Comparison of ENCODE assay signal across 10 mouse cellular contexts in genomic region chr12:91641133-91641532, GRCm38 (mm10). TPM values are rescaled to one million over a fixed set of nuclear protein-coding genes. Genes with fewer than 3 reads are reported as not detected.
DNase-seq lines count a peak whose midpoint lies in the region; ATAC-seq lines count a peak whose summit lies in the region.
"Had no signal": no experiment of that assay in that cellular context is flagged by ENCODE, and none has a peak within 500 bp of the region (broad histone marks: within the 10 kb centered on the region; RNA-seq: fewer than 3 reads in every experiment).

No protein-coding gene starts in this region.

- DNase-seq in heart, adult 11 months: no peak
- DNase-seq in hindbrain, embryonic 14.5 days (ENCODE audit: low spot score): no peak
- no peak for DNase-seq in cerebellum, postnatal 14 days
- DNase-seq: gastrocnemius, postnatal 10 days had no signal

- peak overlapping the region; percentile 57 for H3K9ac ChIP-seq in heart, embryonic 16.5 days (ENCODE audit: low read length)
- no peak overlapping the region for H3K9ac ChIP-seq in embryonic facial prominence, embryonic 13.5 days
- no peak overlapping the region for H3K9ac ChIP-seq in hindbrain, embryonic 14.5 days
- peak overlapping the region; percentile 43; the same call in 1 of the 2 replicates for H3K9ac ChIP-seq in midbrain, embryonic 13.5 days (replicated peaks)

- peak overlapping the region; percentile 61 for H3K4me2 ChIP-seq in heart, embryonic 16.5 days (ENCODE audit: low read depth, low read length)
- H3K4me2 ChIP-seq in embryonic facial prominence, embryonic 13.5 days: peak overlapping the region; percentile 47
- H3K4me2 ChIP-seq in hindbrain, embryonic 14.5 days (replicated peaks): peak overlapping the region; percentile 41
- H3K4me2 ChIP-seq in midbrain, embryonic 13.5 days (replicated peaks): peak overlapping the region; percentile 55

- 44% methylated on average over 7 of the region's 7 CpGs for WGBS in heart, embryonic 16.5 days
- 49% methylated on average over 7 of the region's 7 CpGs for WGBS in embryonic facial prominence, embryonic 13.5 days
- 42% methylated on average over 7 of the region's 7 CpGs for WGBS in hindbrain, embryonic 14.5 days
- 10% methylated on average over 7 of the region's 7 CpGs for WGBS in midbrain, embryonic 13.5 days

- H3K4me1 ChIP-seq in heart, embryonic 16.5 days (ENCODE audit: control insufficient read depth, insufficient read depth, low read length): peaks cover 8% of the 10 kb centered on the region
- H3K4me1 ChIP-seq in embryonic facial prominence, embryonic 13.5 days: peaks cover 11% of the 10 kb centered on the region
- H3K4me1 ChIP-seq in hindbrain, embryonic 14.5 days (replicated peaks; ENCODE audit: control insufficient read depth, insufficient read depth, low read length): peaks cover 23% of the 10 kb centered on the region; the same call in 1 of the 2 replicates
- peaks cover 25% of the 10 kb centered on the region for H3K4me1 ChIP-seq in midbrain, embryonic 13.5 days (replicated peaks)

- H3K27me3 ChIP-seq in heart, embryonic 16.5 days (ENCODE audit: control insufficient read depth, insufficient read depth, low read length): no peaks in the 10 kb centered on the region
- no peaks in the 10 kb centered on the region for H3K27me3 ChIP-seq in embryonic facial prominence, embryonic 13.5 days
- no peaks in the 10 kb centered on the region for H3K27me3 ChIP-seq in hindbrain, embryonic 14.5 days (ENCODE audit: control insufficient read depth, insufficient read depth, low read length)
- H3K27me3 ChIP-seq in midbrain, embryonic 13.5 days: no peaks in the 10 kb centered on the region
- H3K27me3 ChIP-seq: CH12.LX had no signal

- no peaks in the 10 kb centered on the region for H3K36me3 ChIP-seq in heart, embryonic 16.5 days (ENCODE audit: control insufficient read depth, insufficient read depth)
- no peaks in the 10 kb centered on the region for H3K36me3 ChIP-seq in embryonic facial prominence, embryonic 13.5 days
- no peaks in the 10 kb centered on the region for H3K36me3 ChIP-seq in hindbrain, embryonic 14.5 days (replicated peaks; ENCODE audit: control insufficient read depth, insufficient read depth)
- no peaks in the 10 kb centered on the region for H3K36me3 ChIP-seq in midbrain, embryonic 13.5 days

- peak overlapping the region; percentile 31 for H3K4me3 ChIP-seq in heart, embryonic 16.5 days (ENCODE audit: low read length)
- peak overlapping the region; percentile 11; the same call in 1 of the 2 replicates for H3K4me3 ChIP-seq in embryonic facial prominence, embryonic 13.5 days
- no peak overlapping the region for H3K4me3 ChIP-seq in hindbrain, embryonic 14.5 days (replicated peaks; ENCODE audit: low read length)
- H3K4me3 ChIP-seq in midbrain, embryonic 13.5 days (replicated peaks): peak overlapping the region; percentile 32; the same call in 1 of the 2 replicates

- ATAC-seq in heart, embryonic 16.5 days (replicated peaks; ENCODE audit: extremely low read depth, insufficient read depth, low FRiP score): no peak
- ATAC-seq in embryonic facial prominence, embryonic 13.5 days (ENCODE audit: insufficient number of reproducible peaks, insufficient read depth, low FRiP score, low TSS enrichment, low read depth): no peak
- ATAC-seq in hindbrain, embryonic 14.5 days (ENCODE audit: low FRiP score): 0 out of 2 replicates have a peak, but pooled peaks have one; percentile 5
- ATAC-seq in midbrain, embryonic 13.5 days: peak; percentile 47
- no peak for ATAC-seq in granulocyte monocyte progenitor cell, adult 5-6 weeks (replicated peaks; ENCODE audit: poor library complexity, severe bottlenecking)
- ATAC-seq in CD4-positive, CD25-positive, alpha-beta regulatory T cell, adult 4 months: no peak

- no peak overlapping the region for H3K27ac ChIP-seq in heart, embryonic 16.5 days (ENCODE audit: low read length)
- no peak overlapping the region for H3K27ac ChIP-seq in embryonic facial prominence, embryonic 13.5 days
- H3K27ac ChIP-seq in hindbrain, embryonic 14.5 days: 0 out of 2 replicates have a peak overlapping the region, but pooled peaks have one; percentile 62
- H3K27ac ChIP-seq in midbrain, embryonic 13.5 days: peak overlapping the region; percentile 74

- no peaks in the 10 kb centered on the region for H3K9me3 ChIP-seq in heart, embryonic 16.5 days (replicated peaks; ENCODE audit: control insufficient read depth, low read length)
- no peaks in the 10 kb centered on the region for H3K9me3 ChIP-seq in embryonic facial prominence, embryonic 13.5 days
- H3K9me3 ChIP-seq in hindbrain, embryonic 14.5 days (ENCODE audit: control insufficient read depth, low read length): no peaks in the 10 kb centered on the region
- H3K9me3 ChIP-seq in midbrain, embryonic 13.5 days: no peaks in the 10 kb centered on the region

RNA-seq across cellular contexts. Expression of gene Gtf2a1, which starts 50.8 kb away (rescaled TPM):
- 27.9 and 28.9 TPM in 2 replicates for polyA plus RNA-seq in heart, embryonic 16.5 days (2015; fragmentation: Nextera tagmentation; extraction: Ambion mirVana)
- polyA plus RNA-seq in embryonic facial prominence, embryonic 13.5 days (2015; fragmentation: Nextera tagmentation; extraction: Ambion mirVana): 43.8 and 50.3 TPM in 2 replicates
- 50.1 and 57.8 TPM in 2 replicates for polyA plus RNA-seq in hindbrain, embryonic 14.5 days (2014; fragmentation: Nextera tagmentation; extraction: Ambion mirVana)
- 74.6 and 83.4 TPM in 2 replicates for polyA plus RNA-seq in midbrain, embryonic 13.5 days (2015; fragmentation: Nextera tagmentation; extraction: Ambion mirVana)
- total RNA-seq in granulocyte monocyte progenitor cell, adult 5-6 weeks (2014; fragmentation: Nextera tagmentation): 26.0 and 36.6 TPM in 2 replicates
- total RNA-seq in granulocyte monocyte progenitor cell, adult 5-6 weeks (2017): 29.3 and 39.8 TPM in 2 replicates
- polyA plus RNA-seq in CD4-positive, CD25-positive, alpha-beta regulatory T cell, adult 4 months (2017; shearing (Covaris generic)): 10 to 100 TPM; 76.9 to 95.8 TPM

Comparison
In these comparisons a context has a peak if more than half of its experiments do, and no peak if none do; other contexts are left out.
1. ATAC-seq: peak in hindbrain, embryonic 14.5 days (single experiment) and midbrain, embryonic 13.5 days (single experiment); none in heart, embryonic 16.5 days (single experiment), embryonic facial prominence, embryonic 13.5 days (single experiment), granulocyte monocyte progenitor cell, adult 5-6 weeks (single experiment) and CD4-positive, CD25-positive, alpha-beta regulatory T cell, adult 4 months (single experiment).
2. H3K27ac ChIP-seq: peak in hindbrain, embryonic 14.5 days (single experiment) and midbrain, embryonic 13.5 days (single experiment); none in heart, embryonic 16.5 days (single experiment) and embryonic facial prominence, embryonic 13.5 days (single experiment).
3. H3K9ac ChIP-seq: peak in heart, embryonic 16.5 days (single experiment) and midbrain, embryonic 13.5 days (single experiment); none in embryonic facial prominence, embryonic 13.5 days (single experiment) and hindbrain, embryonic 14.5 days (single experiment).
4. Peak in every context shown above with its lines, with median percentiles within 50 percentile points of each other: H3K4me2 ChIP-seq.